ENCODE assay signal across 10 mouse cellular contexts in genomic region chr10:127751548-127751947, GRCm38 (mm10). TPM values are rescaled to one million over a fixed set of nuclear protein-coding genes. Genes with fewer than 3 reads are reported as not detected.
DNase-seq lines count a peak whose midpoint lies in the region; ATAC-seq and TF ChIP-seq lines count a peak whose summit lies in the region.
"Had no signal": no experiment of that assay in that cellular context is flagged by ENCODE, and none has a peak within 500 bp of the region (broad histone marks: within the 10 kb centered on the region; RNA-seq: fewer than 3 reads in every experiment).

TSS of gene Gpr182 (minus strand) at chr10:127751732.

- no peak within 1 kb of the TSS for H3K27ac ChIP-seq in cortical plate, adult 2 months (ENCODE audit: insufficient read depth, low read length)
- no peak within 1 kb of the TSS for H3K27ac ChIP-seq in kidney, embryonic 14.5 days (ENCODE audit: low read depth, low read length)
- peak within 1 kb of the TSS; percentile 29 for H3K27ac ChIP-seq in lung, embryonic 16.5 days (ENCODE audit: low read length)
- H3K27ac ChIP-seq: limb, embryonic 13.5 days had no signal

- no peaks in the 10 kb centered on the region for H3K9me3 ChIP-seq in kidney, embryonic 14.5 days (ENCODE audit: control insufficient read depth, low read length)
- H3K9me3 ChIP-seq in lung, embryonic 16.5 days (ENCODE audit: control insufficient read depth, low read length) = no peaks in the 10 kb centered on the region
- H3K9me3 ChIP-seq: limb, embryonic 13.5 days had no signal

- peak within 1 kb of the TSS; percentile 16; the same call in 1 of the 2 replicates for H3K4me3 ChIP-seq in cortical plate, adult 2 months (ENCODE audit: insufficient read depth, low read length)
- no peak within 1 kb of the TSS; the same call in 1 of the 2 replicates for H3K4me3 ChIP-seq in kidney, embryonic 14.5 days (ENCODE audit: low read length)
- peak within 1 kb of the TSS; percentile 39 for H3K4me3 ChIP-seq in lung, embryonic 16.5 days (ENCODE audit: low read length)

- H3K27me3 ChIP-seq in kidney, embryonic 14.5 days (ENCODE audit: control insufficient read depth, insufficient read depth, low read length) = no peaks in the 10 kb centered on the region
- H3K27me3 ChIP-seq in lung, embryonic 16.5 days (ENCODE audit: control insufficient read depth, insufficient read depth, low read depth, low read length) = no peaks in the 10 kb centered on the region
- H3K27me3 ChIP-seq: limb, embryonic 13.5 days had no signal

- DNase-seq in heart, adult 11 months = peak; percentile 98
- no peak for DNase-seq in heart, adult 8-10 months (ENCODE audit: low spot score)
- DNase-seq in gastrocnemius, postnatal 4 days (ENCODE audit: low spot score in 2 of 2) = no peak
- no peak for DNase-seq in cerebellum, adult 9-11 months
- DNase-seq in cerebellum, adult 8-10 months = no peak
- DNase-seq: thymus, postnatal 36 days had no signal

- TF ChIP-seq CTCF in cortical plate, adult 2 months (IDR thresholded peaks at IDR 0.05; ENCODE audit: extremely low read depth, insufficient read depth, low read length) = no peak

- peaks cover 21% of the 10 kb centered on the region for H3K36me3 ChIP-seq in kidney, embryonic 14.5 days (ENCODE audit: control insufficient read depth, insufficient read depth, low read length)
- peaks cover 10% of the 10 kb centered on the region for H3K36me3 ChIP-seq in lung, embryonic 16.5 days (ENCODE audit: control insufficient read depth, insufficient read depth, low read length)

- peak within 1 kb of the TSS; percentile 34 for H3K4me2 ChIP-seq in kidney, embryonic 14.5 days (replicated peaks; ENCODE audit: low read depth, low read length)
- H3K4me2 ChIP-seq in lung, embryonic 16.5 days (ENCODE audit: low read depth, low read length) = peak within 1 kb of the TSS; percentile 24

- 0 out of 2 replicates have a peak, but pooled peaks have one; percentile 25 for ATAC-seq in kidney, embryonic 14.5 days (ENCODE audit: low FRiP score, low TSS enrichment)
- peak; percentile 61 for ATAC-seq in lung, embryonic 16.5 days (ENCODE audit: low read depth)

- no peak within 1 kb of the TSS for H3K9ac ChIP-seq in kidney, embryonic 14.5 days (ENCODE audit: low read depth, low read length)
- peak within 1 kb of the TSS; percentile 33 for H3K9ac ChIP-seq in lung, embryonic 16.5 days (ENCODE audit: low read length)

- TF ChIP-seq POLR2A in cortical plate, adult 2 months (IDR thresholded peaks at IDR 0.05; ENCODE audit: extremely low read depth, insufficient read depth, low read length) = no peak

- 37% methylated on average over 8 of the region's 8 CpGs for WGBS in kidney, embryonic 14.5 days
- whole genome bisulfite sequencing in lung, embryonic 16.5 days = 30% methylated on average over 8 of the region's 8 CpGs

- H3K4me1 ChIP-seq in cortical plate, adult 2 months (ENCODE audit: control insufficient read depth, insufficient read depth, low read length) = peaks cover 2% of the 10 kb centered on the region; the same call in 1 of the 2 replicates
- peaks cover 32% of the 10 kb centered on the region for H3K4me1 ChIP-seq in kidney, embryonic 14.5 days (ENCODE audit: control insufficient read depth, insufficient read depth, low read length)
- peaks cover 8% of the 10 kb centered on the region for H3K4me1 ChIP-seq in lung, embryonic 16.5 days (replicated peaks; ENCODE audit: control insufficient read depth, insufficient read depth, low read length)

RNA-seq across cellular contexts. Expression of gene Gpr182, which starts in this region (rescaled TPM):
- 1 to 10 TPM; 3.8 to 4.8 (median 4.2) TPM for total RNA-seq in heart, adult 8-10 months (2022)
- polyA plus RNA-seq in cortical plate, adult 2 months (2012; rRNA removed) = 1.3 and 1.4 TPM in 2 replicates
- polyA plus RNA-seq in kidney, embryonic 14.5 days (2014; fragmentation: Nextera tagmentation; extraction: Ambion mirVana) = 2.0 and 3.7 TPM in 2 replicates
- polyA plus RNA-seq in lung, embryonic 16.5 days (2015; fragmentation: Nextera tagmentation; extraction: Ambion mirVana) = 16.4 and 17.3 TPM in 2 replicates
- under 1 TPM; 0.34 to 0.56 TPM for total RNA-seq in gastrocnemius, postnatal 4 days (2021)
